Mouse (Mus musculus) bone marrow, adult 2 months (tissue): Measurements from ENCODE around the gene Gm10260. TPM values are rescaled to one million over a fixed set of nuclear protein-coding genes. Genes with fewer than 3 reads are reported as not detected.

Experiments
- H3K27ac ChIP-seq: fragments of 200-500 bp; 2 replicates; pipeline ENCODE4 v1.5.1; 2012; ENCODE audit warnings: low read depth, mild to moderate bottlenecking, control low read depth, inconsistent platforms, low read length; ENCODE audit not compliant: control insufficient read depth, poor library complexity, insufficient read depth
- H3K4me1 ChIP-seq: fragments of 200-500 bp; 2 replicates; pipeline ENCODE4 v1.6.1; 2011; ENCODE audit warnings: low read length; ENCODE audit not compliant: control insufficient read depth, insufficient read depth
- H3K4me3 ChIP-seq: fragments of 200-500 bp; replicated peaks from 2 replicates; pipeline ENCODE3; 2011; ENCODE audit warnings: mild to moderate bottlenecking, low read depth, low read length, control low read depth; ENCODE audit not compliant: control insufficient read depth
- CTCF ChIP-seq: fragments of 200-500 bp; IDR thresholded peaks from 2 replicates; pipeline ENCODE4 v1.5.1; 2011; ENCODE audit warnings: low read length, control low read depth; ENCODE audit not compliant: control insufficient read depth, insufficient read depth
- POLR2A ChIP-seq: fragments of 200-500 bp; IDR thresholded peaks from 2 replicates; pipeline ENCODE4 v1.6.1; 2011; ENCODE audit warnings: low read depth, mild to moderate bottlenecking, control low read depth, low read length, borderline replicate concordance; ENCODE audit not compliant: control insufficient read depth
- WGBS: fragments of 180-500 bp; shearing (Covaris S2); methylation state at CpG from one replicate; pipeline ENCODE4 v1.1.7; 2018; 5-methylcytosine and 5-hydroxymethylcytosine counted together
- polyA plus RNA-seq: library from polyadenylated mRNA; stranded (reverse); fragments of >200 nt; gene quantifications from 2 replicates; pipeline ENCODE4 v1.2.4, GENCODE M21; 2011; ENCODE audit warnings: low replicate concordance; ENCODE audit not compliant: missing spikeins, insufficient read depth, insufficient read length

The Gm10260 gene
- polyA plus RNA-seq = 6.5 and 33.2 TPM in 2 replicates

DNA sequence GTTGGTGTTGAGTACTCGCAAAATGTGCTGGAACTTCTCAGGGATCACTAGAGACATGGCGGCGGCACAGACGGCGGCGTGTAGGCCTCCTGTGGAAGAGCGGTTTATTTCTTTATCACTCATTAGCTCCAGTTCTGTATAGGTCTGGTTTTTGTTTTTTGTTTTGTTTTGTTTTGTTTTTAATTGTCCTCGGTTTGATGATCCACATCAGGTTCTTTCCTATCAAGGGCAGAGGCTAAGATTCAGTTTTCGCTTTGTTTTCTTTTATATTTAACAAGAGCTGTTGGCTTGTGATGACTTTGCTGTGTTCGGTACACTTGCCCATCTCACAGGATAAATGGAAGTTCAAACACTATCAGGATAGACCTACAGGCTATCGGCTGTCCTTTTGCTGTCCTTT, at the start of gene Gm10260:
Gm10260 (minus strand) TSS at position 101 of the 400 bp plus-strand sequence.
- TF ChIP-seq CTCF (no peak), POLR2A (no peak)
- Histone ChIP-seq H3K4me3 (no peak within 1 kb of the TSS), H3K27ac (no peak within 1 kb of the TSS), H3K4me1 (peaks cover 2% of the 10 kb centered on the region)
- 93% methylated on average over 11 of the region's 11 CpGs for WGBS

DNA sequence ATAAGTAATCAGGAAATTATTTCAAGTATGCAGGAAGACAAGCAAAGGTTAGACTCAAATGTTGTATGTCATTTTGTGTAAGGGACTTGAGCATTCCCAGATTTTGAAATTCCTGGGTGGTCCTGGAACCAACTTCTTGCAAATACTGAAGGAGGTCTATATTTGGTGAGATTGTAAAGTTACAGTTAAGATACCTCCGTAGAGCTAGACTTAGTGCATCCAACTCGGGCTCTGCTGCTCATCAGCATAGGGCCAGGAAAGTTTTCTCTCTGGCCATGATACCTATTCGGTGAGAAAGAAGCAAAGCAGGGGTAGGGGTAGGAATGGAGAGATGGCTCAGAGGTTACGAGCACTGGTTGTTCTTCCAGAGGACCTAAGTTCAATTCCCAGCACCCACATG, 49.4 kb upstream of the Gm10260 start:
- WGBS = 86% methylated on average over 4 of the region's 4 CpGs

DNA sequence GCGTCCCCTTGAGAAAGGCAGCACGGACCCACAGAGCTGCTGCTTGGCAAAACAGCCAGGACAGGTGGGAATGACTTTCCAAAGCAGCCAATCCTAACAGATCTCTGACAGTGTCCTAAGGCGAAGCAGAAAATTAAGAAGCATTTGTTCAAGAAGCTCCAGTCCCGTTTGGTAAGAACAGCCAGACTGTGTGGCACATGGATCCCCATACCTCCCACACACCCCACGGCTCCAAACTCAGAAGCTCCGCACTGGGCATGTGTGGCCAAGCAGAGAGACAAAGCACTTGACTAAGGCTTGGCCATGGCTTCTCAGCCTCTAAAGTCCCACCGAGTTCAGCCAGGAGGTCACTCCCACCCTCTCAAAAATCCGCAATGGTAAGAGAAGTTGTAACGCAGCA, 45.5 kb upstream of the Gm10260 start:
- no peaks in the 10 kb centered on the region for H3K4me1 ChIP-seq
- no peak overlapping the region for H3K27ac ChIP-seq
- no peak overlapping the region for H3K4me3 ChIP-seq
- TF ChIP-seq CTCF = no peak
- 88% methylated on average over 9 of the region's 9 CpGs for WGBS

More for the DNA sequence above, 49.4 kb upstream of the Gm10260 start:
- Histone ChIP-seq H3K27ac (no peak overlapping the region), H3K4me3 (no peak overlapping the region), H3K4me1 (no peaks in the 10 kb centered on the region)
- TF ChIP-seq CTCF (no peak), POLR2A (no peak)

DNA sequence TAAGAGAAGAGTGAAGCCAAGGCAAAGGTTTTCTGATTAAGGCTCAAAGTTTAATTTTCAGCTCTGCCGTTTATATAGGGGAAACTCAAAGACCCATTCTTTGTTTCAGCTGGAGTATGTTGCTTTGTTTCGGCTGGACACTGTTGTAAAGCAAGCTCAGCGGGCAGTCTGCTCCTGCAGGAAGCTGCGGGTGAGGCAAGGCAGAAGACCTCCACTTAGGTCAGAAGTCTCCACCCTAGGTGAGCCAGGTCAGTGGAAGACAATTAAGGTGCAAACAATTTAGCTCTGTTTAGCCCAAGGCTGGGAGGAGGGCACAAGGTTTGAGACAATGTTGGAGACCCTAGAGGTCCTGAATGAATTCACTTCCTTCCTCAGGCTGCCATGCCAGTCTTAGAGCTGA, 42.0 kb upstream of the Gm10260 start:
- H3K27ac ChIP-seq = no peak overlapping the region
- 85% methylated on average over 4 of the region's 4 CpGs for WGBS
- TF ChIP-seq POLR2A (no peak), CTCF (no peak)
- H3K4me1 ChIP-seq = no peaks in the 10 kb centered on the region
- H3K4me3 ChIP-seq = no peak overlapping the region

DNA sequence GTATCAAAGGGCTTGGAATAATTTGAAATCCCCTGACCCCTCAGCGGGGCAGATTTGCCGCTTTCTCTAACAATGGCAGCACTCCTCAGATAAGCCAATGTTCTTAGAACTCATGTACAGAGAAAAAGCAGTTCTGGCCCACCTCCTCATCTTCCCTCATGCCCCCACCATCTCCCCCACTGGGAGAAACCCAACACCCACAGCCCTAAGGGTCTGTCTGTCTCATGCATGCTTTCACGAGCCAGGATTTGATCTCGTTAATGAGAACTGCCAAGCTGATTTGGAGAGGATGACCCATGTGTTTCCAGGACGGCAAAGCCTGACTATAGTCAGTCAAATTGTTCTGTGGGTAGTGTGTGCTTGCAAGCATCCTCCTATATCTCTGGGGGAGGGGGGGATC, 37.0 kb upstream of the Gm10260 start:
- 85% methylated on average over 5 of the region's 5 CpGs for WGBS
- H3K27ac ChIP-seq = no peak overlapping the region

DNA sequence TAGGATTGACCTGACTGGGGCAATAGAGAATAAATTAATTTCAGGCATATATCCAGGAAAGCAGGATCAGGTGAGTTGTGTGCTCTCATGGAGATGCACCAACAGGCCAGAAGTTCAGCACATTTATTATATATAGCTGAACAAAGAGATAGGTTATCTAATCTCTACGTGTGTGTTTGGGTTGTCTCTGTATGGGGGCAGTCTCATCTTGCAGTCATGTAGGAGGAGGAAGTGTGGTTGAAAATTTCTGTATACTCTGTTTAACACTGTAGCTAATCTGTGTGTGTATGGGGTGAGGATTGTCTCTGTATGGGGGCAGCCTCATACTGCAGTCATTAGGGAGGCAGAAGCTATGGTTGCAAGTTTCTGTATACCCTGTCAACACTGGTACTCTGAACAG, 34.3 kb upstream of the Gm10260 start:
- TF ChIP-seq POLR2A (no peak), CTCF (no peak)
- H3K27ac ChIP-seq = no peak overlapping the region
- H3K4me3 ChIP-seq = no peak overlapping the region
- 46% methylated on average over 1 of the region's 1 CpGs for WGBS
- H3K4me1 ChIP-seq = no peaks in the 10 kb centered on the region; the same call in 1 of the 2 replicates

More for the DNA sequence above, 37.0 kb upstream of the Gm10260 start:
- H3K4me1 ChIP-seq = no peaks in the 10 kb centered on the region; the same call in 1 of the 2 replicates
- TF ChIP-seq POLR2A (no peak), CTCF (no peak)
- H3K4me3 ChIP-seq = no peak overlapping the region

DNA sequence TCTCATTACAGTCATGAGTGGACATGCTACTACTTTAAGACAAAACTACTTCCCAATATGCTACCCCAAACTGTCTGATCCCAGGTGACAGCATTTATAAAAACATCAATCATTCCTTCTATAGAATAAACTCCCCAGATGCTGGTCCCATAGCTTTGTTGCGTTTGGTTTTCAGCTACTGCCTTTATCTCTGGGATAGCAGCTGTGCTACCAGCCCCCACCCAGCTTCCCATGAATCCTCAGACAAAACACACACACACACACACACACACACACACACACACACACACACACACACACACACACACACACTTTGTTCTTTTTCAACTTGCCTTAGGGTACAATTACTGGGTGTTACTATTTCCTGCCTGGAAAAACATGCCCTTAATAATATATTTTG, 33.5 kb upstream of the Gm10260 start:
- Histone ChIP-seq H3K4me3 (no peak overlapping the region), H3K4me1 (no peaks in the 10 kb centered on the region; the same call in 1 of the 2 replicates), H3K27ac (no peak overlapping the region)
- no peak for TF ChIP-seq CTCF
- no peak for TF ChIP-seq POLR2A
- WGBS = 41% methylated on average over 1 of the region's 1 CpGs

DNA sequence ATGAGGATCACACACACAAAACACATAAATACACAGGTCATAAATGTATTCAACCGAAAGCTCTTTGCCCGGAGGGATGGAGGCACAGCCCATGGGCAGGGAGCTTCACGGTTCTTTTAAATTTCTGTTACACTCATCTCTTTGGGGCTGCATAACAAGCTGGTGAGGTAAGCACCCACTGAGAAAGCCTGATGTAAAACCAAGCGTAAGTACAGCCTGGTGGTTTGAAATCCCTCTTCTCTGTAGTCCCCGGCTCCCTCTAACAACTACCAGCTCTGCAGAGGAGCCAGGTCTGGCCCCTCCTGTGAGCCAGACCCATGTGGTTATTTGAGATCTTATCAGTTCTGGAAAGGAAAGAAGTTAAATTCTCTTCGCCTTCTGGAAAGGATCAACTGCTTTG, 31.2 kb upstream of the Gm10260 start:
- 68% methylated on average over 6 of the region's 6 CpGs for WGBS
- H3K27ac ChIP-seq = no peak overlapping the region

DNA sequence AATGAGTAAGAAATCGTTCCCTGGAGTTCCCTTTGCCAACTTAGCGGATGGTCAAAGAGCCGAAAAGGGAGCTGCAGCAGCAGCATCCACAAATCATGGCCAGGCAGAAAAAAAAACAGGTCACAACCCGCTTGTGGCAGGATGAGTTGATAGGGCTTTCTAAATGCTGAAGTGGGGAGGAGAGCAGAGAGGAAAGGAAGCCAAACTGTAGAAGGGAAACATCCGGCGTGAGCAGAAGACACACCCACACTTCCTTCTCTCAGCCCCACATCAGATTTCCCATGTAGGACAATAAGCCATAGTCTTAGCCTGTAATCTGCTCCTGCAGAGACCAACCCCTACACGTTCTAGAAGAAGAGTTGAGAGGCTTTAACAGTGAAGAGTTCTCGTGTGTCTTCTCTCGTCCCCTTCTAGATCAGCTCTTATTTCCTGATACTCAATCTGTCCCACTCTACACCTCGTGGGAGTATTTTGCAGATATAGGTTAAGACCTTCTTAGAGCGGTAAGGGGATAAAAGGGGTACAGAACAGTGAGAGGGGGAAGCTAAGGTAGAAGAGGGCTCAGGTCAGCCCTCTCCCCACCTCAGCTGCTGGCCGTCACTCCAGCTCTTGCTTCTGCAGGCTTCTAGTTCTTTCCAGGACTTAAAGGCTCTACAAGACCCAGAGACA, 29.5 kb upstream of the Gm10260 start:
- no peak overlapping the region for H3K4me3 ChIP-seq
- TF ChIP-seq POLR2A (no peak), CTCF (no peak)
- no peak overlapping the region for H3K27ac ChIP-seq
- WGBS = 39% methylated on average over 12 of the region's 12 CpGs
- H3K4me1 ChIP-seq = no peaks in the 10 kb centered on the region; the same call in 1 of the 2 replicates

More for the DNA sequence above, 31.2 kb upstream of the Gm10260 start:
- no peak for TF ChIP-seq POLR2A
- no peaks in the 10 kb centered on the region; the same call in 1 of the 2 replicates for H3K4me1 ChIP-seq
- H3K4me3 ChIP-seq = no peak overlapping the region
